Mouse (Mus musculus) embryonic stem cell, embryonic (primary cell): ENCODE measurements around the gene Senp7.
"Not testable (repeated sequence)": the region's sequence is repeated elsewhere in the genome, so short reads cannot be mapped to it uniquely, and the experiment has no call there.

Experiments used
- CTCF ChIA-PET, 4 experiments: fragments of 300-600 bp in 2 of 4; fragments of 350-600 bp in 2 of 4; sonication (Branson Sonifier 250); formaldehyde crosslinking; loops; one replicate each; lab custom pipeline; 2022; ENCODE audit warnings: inconsistent platforms in 2 of 4; lab: Charles Lee
- POLR2A ChIA-PET, 4 experiments: fragments of 300-600 bp in 2 of 4; fragments of 350-600 bp in 2 of 4; sonication (Branson Sonifier 250); formaldehyde crosslinking; loops; one replicate each; lab custom pipeline; 2022; ENCODE audit warnings: antibody characterized with exemption in 4 of 4, inconsistent platforms in 1 of 4; lab: Charles Lee

Senp7 gene

GRCm38 (mm10) chr16:56048038-56048437, at the start of gene Senp7:
TSS of gene Senp7 (plus strand) at chr16:56048338.
- CTCF ChIA-PET, POLR2A ChIA-PET: not testable (repeated sequence)

GRCm38 (mm10) chr16:56006798-56007197, 41.3 kb upstream of the Senp7 start:
- ChIA-PET POLR2A (interaction anchor here in 2 of 4 experiments (0.8 to 4.1 kb wide), 15 partner anchors 11 to 37 kb away, joined by 3 to 26 read pairs (median 5); partner anchors contain the start of gene Pcnp (in 2 of the 2)), CTCF (interaction anchor here in 1 of 4 experiments (1.3 kb wide), 1 partner anchor 58 kb away, joined by 3 read pairs; no protein-coding TSS in a partner anchor)

- CTCF ChIA-PET, result interaction anchor here in 1 of 4 experiments (0.6 kb wide), 1 partner anchor 56 kb away, joined by 4 read pairs; no protein-coding TSS in a partner anchor
- POLR2A ChIA-PET, result interaction anchor here in 3 of 4 experiments (0.5 to 4.2 kb wide), 13 partner anchors 9 to 116 kb away, joined by 3 to 26 read pairs (median 7); partner anchors contain the start of genes Pcnp (in 1 of the 3) and Rpl24 (in 1 of the 3)
These were observed 39.3 kb upstream of the Senp7 start for GRCm38 (mm10) chr16:56008862-56009261.

- POLR2A ChIA-PET, result interaction anchor here in 3 of 4 experiments (0.6 to 5.2 kb wide), 15 partner anchors 9 to 257 kb away, joined by 3 to 30 read pairs (median 4); partner anchors contain the start of genes Pcnp (in 2 of the 3) and Trmt10c (in 1 of the 3)
- CTCF ChIA-PET, result interaction anchor here in 2 of 4 experiments (0.6 to 0.9 kb wide), 3 partner anchors 62 to 874 kb away, joined by 3 read pairs; no protein-coding TSS in a partner anchor
These were observed 35.1 kb upstream of the Senp7 start for GRCm38 (mm10) chr16:56012789-56013743.

GRCm38 (mm10) chr16:56014076-56014475, 34.1 kb upstream of the Senp7 start:
- CTCF ChIA-PET, result interaction anchor here in 1 of 4 experiments (0.6 kb wide), 1 partner anchor 49 kb away, joined by 6 read pairs; no protein-coding TSS in a partner anchor
- POLR2A ChIA-PET, result interaction anchor here in 3 of 4 experiments (0.5 to 5.2 kb wide), 20 partner anchors 8 to 58 kb away, joined by 3 to 30 read pairs (median 4); partner anchors contain the start of genes Pcnp (in 2 of the 3) and Trmt10c (in 1 of the 3)

- CTCF ChIA-PET, result interaction anchor here in 2 of 4 experiments (0.8 to 1.2 kb wide), 3 partner anchors 37 to 47 kb away, joined by 3 to 4 read pairs (median 3); no protein-coding TSS in a partner anchor
- POLR2A ChIA-PET, result interaction anchor here in 3 of 4 experiments (0.6 to 3.9 kb wide), 15 partner anchors 8 to 237 kb away, joined by 3 to 40 read pairs (median 5); partner anchors contain the start of gene Pcnp (in 3 of the 3)
These were observed 28.5 kb upstream of the Senp7 start for GRCm38 (mm10) chr16:56019660-56020059.

- ChIA-PET POLR2A (interaction anchor here (0.6 to 6.7 kb wide), 47 partner anchors 8 to 828 kb away, joined by 3 to 67 read pairs (median 6); partner anchors contain the start of genes Rpl24 (in 3 of the 4), Cep97 (in 2 of the 4), Nxpe3 (in 1 of the 4) and Trmt10c (in 1 of the 4)), CTCF (interaction anchor here in 2 of 4 experiments (1.0 to 2.6 kb wide), 2 partner anchors 36 kb away, joined by 3 to 9 read pairs; no protein-coding TSS in a partner anchor)
These were observed 20.1 kb upstream of the Senp7 start for GRCm38 (mm10) chr16:56027854-56028629.

- ChIA-PET POLR2A (interaction anchor here (0.5 to 6.7 kb wide), 74 partner anchors 7 to 827 kb away, joined by 3 to 67 read pairs (median 5); partner anchors contain the start of genes Rpl24 (in 3 of the 4), Nxpe3 (in 2 of the 4), Cep97 (in 1 of the 4) and Tfg (in 1 of the 4)), CTCF (interaction anchor here (0.6 to 2.6 kb wide), 7 partner anchors 35 to 103 kb away, joined by 3 to 9 read pairs (median 3); no protein-coding TSS in a partner anchor)
These were observed 19.2 kb upstream of the Senp7 start for GRCm38 (mm10) chr16:56028722-56029551.

GRCm38 (mm10) chr16:56029661-56030082, 18.5 kb upstream of the Senp7 start, which contains the start of gene Pcnp:
TSS of gene Pcnp (minus strand) at chr16:56029739.
- ChIA-PET CTCF (interaction anchor here in 3 of 4 experiments (0.5 to 2.6 kb wide), 7 partner anchors 27 to 102 kb away, joined by 3 to 9 read pairs (median 4); no protein-coding TSS in a partner anchor), POLR2A (interaction anchor here (0.5 to 6.7 kb wide), 66 partner anchors 8 to 687 kb away, joined by 3 to 67 read pairs (median 5); partner anchors contain the start of genes Rpl24 (in 3 of the 4), Nxpe3 (in 2 of the 4), Cep97 (in 1 of the 4) and Tfg (in 1 of the 4))

GRCm38 (mm10) chr16:56034566-56034965, 13.6 kb upstream of the Senp7 start:
- ChIA-PET POLR2A (interaction anchor here in 1 of 4 experiments (1.7 to 2.1 kb wide), 3 partner anchors 28 to 65 kb away, joined by 5 to 6 read pairs (median 5); no protein-coding TSS in a partner anchor), CTCF (interaction anchor here in 1 of 4 experiments (1.2 kb wide), 1 partner anchor 30 kb away, joined by 4 read pairs; no protein-coding TSS in a partner anchor)

GRCm38 (mm10) chr16:56036501-56036900, 11.6 kb upstream of the Senp7 start:
- POLR2A ChIA-PET, result interaction anchor here in 2 of 4 experiments (0.6 to 2.2 kb wide), 26 partner anchors 9 to 102 kb away, joined by 3 to 11 read pairs (median 4); partner anchors contain the start of genes Cep97 (in 1 of the 2), Rpl24 (in 1 of the 2) and Zbtb11 (in 1 of the 2)
- CTCF ChIA-PET, result no interaction called here

GRCm38 (mm10) chr16:56037138-56038010, 10.8 kb upstream of the Senp7 start, which contains the start of gene Trmt10c:
TSS of gene Trmt10c (minus strand) at chr16:56037819.
- POLR2A ChIA-PET, result interaction anchor here in 2 of 4 experiments (0.8 to 2.2 kb wide), 14 partner anchors 8 to 103 kb away, joined by 3 to 10 read pairs (median 4); partner anchors contain the start of genes Cep97 (in 1 of the 2) and Pcnp (in 1 of the 2)
- CTCF ChIA-PET, result no interaction called here

- POLR2A ChIA-PET, result interaction anchor here in 2 of 4 experiments (0.7 to 2.2 kb wide), 9 partner anchors 9 to 70 kb away, joined by 3 to 10 read pairs (median 4); partner anchors contain the start of gene Pcnp (in 1 of the 2)
- CTCF ChIA-PET, result no interaction called here
These were observed 10.0 kb upstream of the Senp7 start for GRCm38 (mm10) chr16:56038090-56038489.

GRCm38 (mm10) chr16:56055911-56056310, 7.8 kb downstream of the Senp7 start:
- CTCF ChIA-PET, result interaction anchor here in 1 of 4 experiments (1.7 kb wide), 1 partner anchor 8 kb away, joined by 6 read pairs; no protein-coding TSS in a partner anchor
- POLR2A ChIA-PET, result interaction anchor here in 1 of 4 experiments (0.8 to 1.5 kb wide), 2 partner anchors 11 to 27 kb away, joined by 3 read pairs; partner anchors contain the start of gene Pcnp
